Mouse (Mus musculus) lung, adult 10 weeks (tissue): ENCODE data around the gene Rdh14. TPM values are rescaled to one million over a fixed set of nuclear protein-coding genes. Genes with fewer than 3 reads are reported as not detected.

Experiments
- polyA plus RNA-seq: library from polyadenylated mRNA; stranded (reverse); fragments of 350-450 nt; fragmentation: Illumina TruSeq; extraction: RNeasy Lipid Tissue Mini Kit (QIAGEN cat#74804); gene quantifications from one replicate; pipeline ENCODE4 v1.2.3, GENCODE M21; 2014; ENCODE audit warnings: low read depth, low replicate concordance; ENCODE audit not compliant: insufficient read depth

Gene Rdh14
- polyA plus RNA-seq: 21.2 TPM

DNA sequence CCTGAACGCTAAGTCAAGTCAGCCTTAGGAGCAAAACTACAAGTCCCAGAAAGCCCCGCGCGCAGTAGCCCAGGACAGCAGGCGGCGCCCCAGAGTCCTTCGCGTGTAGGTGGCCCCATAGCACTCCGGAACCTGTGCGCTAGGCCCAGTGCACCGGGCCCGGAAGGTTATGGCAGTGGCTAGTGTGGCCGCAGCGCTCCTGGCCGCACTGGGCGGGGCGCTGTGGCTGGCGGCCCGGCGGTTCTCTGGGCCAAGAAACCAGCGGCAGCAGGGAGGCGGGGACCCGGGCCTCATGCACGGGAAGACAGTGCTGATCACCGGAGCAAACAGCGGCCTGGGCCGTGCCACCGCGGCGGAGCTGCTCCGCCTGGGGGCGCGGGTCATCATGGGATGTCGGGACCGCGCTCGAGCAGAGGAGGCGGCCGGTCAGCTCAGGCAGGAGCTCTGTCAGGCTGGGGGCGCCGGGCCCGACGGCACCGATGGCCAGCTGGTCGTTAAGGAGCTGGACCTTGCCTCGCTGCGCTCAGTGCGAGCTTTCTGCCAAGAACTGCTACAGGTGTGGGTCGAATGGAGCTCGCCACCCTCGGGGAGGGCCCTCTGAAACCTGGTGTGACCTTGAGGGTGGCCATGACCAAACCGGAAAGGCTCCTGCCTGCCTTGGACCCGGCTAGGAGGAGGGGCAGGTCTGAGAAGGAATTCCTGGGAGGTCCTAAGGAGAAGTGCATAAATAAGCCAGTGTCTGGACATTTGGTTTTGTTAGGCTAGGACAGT, at the start of gene Rdh14:
TSS of gene Rdh14 (plus strand) at position 102 of the 771 bp plus-strand sequence.

DNA sequence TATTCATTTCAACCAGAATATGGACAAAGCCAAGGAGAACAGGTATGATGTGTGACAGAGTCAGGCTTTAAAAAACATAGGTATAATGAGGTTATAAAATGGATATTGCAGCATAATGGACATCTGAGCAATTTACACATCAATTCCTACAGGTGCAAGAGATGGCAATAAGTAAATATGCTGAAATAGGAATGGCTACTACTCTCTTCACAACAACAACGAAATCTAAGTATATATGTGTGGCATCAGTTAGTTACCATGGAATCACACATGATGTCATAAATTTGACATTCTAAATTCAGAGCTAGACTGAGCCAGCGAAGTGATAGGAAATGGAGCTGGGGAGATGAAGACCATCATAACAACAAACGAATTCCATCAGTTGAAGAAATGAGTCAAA, 20.9 kb upstream of the Rdh14 start, which contains the start of gene Nt5c1b:
TSS of gene Nt5c1b (plus strand) at position 301 of the 400 bp plus-strand sequence.

Other genes with a start within 250 kb of the Rdh14 start
- not detected for gene Nt5c1b, start 20.8 kb upstream of the Rdh14 start, polyA plus RNA-seq